Mouse (Mus musculus): Measurements from ENCODE around the gene Cfap58.

DNA sequence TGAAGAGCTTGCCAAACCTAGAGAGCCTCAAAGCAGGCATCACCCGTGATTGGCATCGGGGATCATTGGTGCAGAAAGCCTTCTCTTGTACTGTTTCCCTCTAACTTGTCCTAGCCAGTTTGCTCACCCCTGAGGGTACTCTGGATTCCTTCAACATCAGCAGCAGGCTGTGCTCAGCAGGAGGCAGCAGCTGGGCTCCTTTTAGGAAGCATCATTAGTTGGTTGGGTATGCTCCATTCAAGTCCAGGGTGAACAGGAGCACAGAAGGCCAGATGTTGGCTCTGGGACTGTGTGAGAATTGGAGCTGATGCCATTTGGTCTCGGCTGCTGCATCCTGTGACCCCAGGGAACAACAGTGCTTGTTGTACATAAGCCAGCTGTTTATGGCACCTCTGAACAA lies 142.2 kb downstream of the Cfap58 start:
- TF ChIP-seq CTCF (IDR thresholded peaks at IDR 0.05; ENCODE audit: control insufficient read depth, insufficient read depth, low read length) = no peak
- TF ChIP-seq POLR2A (IDR thresholded peaks at IDR 0.05; ENCODE audit: borderline replicate concordance, control insufficient read depth, low read depth, low read length) = no peak
